Mouse (Mus musculus) forebrain, embryonic 16.5 days (tissue): ENCODE data around the gene Aldh1b1. TPM values are rescaled to one million over a fixed set of nuclear protein-coding genes. Genes with fewer than 3 reads are reported as not detected.

Source experiments
- ATAC-seq: fragments of 200-750 bp; cut with Nextera tagmentation; 2 replicates; pipeline ENCODE4 v1.8.0; 2017; ENCODE audit warnings: mild to moderate bottlenecking, moderate library complexity
- H3K27ac ChIP-seq: fragments of 300-500 bp; sonication (generic); 2 replicates; pipeline ENCODE4 v1.5.1; 2014; ENCODE audit warnings: low read length, control low read depth
- H3K27me3 ChIP-seq: fragments of 300-500 bp; sonication (generic); replicated peaks from 2 replicates; pipeline ENCODE4 v1.6.1; 2014; ENCODE audit warnings: low read length; ENCODE audit not compliant: control insufficient read depth, insufficient read depth
- H3K36me3 ChIP-seq: fragments of 300-500 bp; sonication (generic); 2 replicates; pipeline ENCODE4 v1.6.1; 2014; ENCODE audit not compliant: control insufficient read depth, insufficient read depth
- H3K4me1 ChIP-seq: fragments of 300-500 bp; sonication (generic); replicated peaks from 2 replicates; pipeline ENCODE4 v1.6.1; 2014; ENCODE audit warnings: low read length; ENCODE audit not compliant: control insufficient read depth, insufficient read depth
- H3K4me2 ChIP-seq: fragments of 300-500 bp; sonication (generic); 2 replicates; pipeline ENCODE4 v1.6.1; 2014; ENCODE audit warnings: mild to moderate bottlenecking, low read length, control low read depth
- H3K4me3 ChIP-seq: fragments of 300-500 bp; sonication (generic); replicated peaks from 2 replicates; pipeline ENCODE4 v1.5.1; 2014; ENCODE audit warnings: mild to moderate bottlenecking, low read length, control low read depth
- H3K9ac ChIP-seq: fragments of 300-500 bp; sonication (generic); replicated peaks from 2 replicates; pipeline ENCODE4 v1.6.1; 2014; ENCODE audit warnings: low read depth, low read length, control low read depth
- H3K9me3 ChIP-seq: fragments of 300-500 bp; sonication (generic); 2 replicates; pipeline ENCODE4 v1.6.1; 2016; ENCODE audit warnings: low read length; ENCODE audit not compliant: control insufficient read depth
- WGBS: fragments of 180-500 bp; shearing (Covaris S2); extraction: QIAGEN DNeasy Blood & Tissue Kit; methylation state at CpG from one replicate; pipeline ENCODE4 v1.1.7; 2014; 5-methylcytosine and 5-hydroxymethylcytosine counted together
- polyA plus RNA-seq: library from polyadenylated mRNA; unstranded; fragments of >200 nt; fragmentation: Nextera tagmentation; extraction: Ambion mirVana; gene quantifications from 2 replicates; pipeline ENCODE4 v1.2.1, GENCODE M21; 2015

Aldh1b1 gene
- polyA plus RNA-seq, 1 experiment from 2014 or later = 31.8 TPM

DNA sequence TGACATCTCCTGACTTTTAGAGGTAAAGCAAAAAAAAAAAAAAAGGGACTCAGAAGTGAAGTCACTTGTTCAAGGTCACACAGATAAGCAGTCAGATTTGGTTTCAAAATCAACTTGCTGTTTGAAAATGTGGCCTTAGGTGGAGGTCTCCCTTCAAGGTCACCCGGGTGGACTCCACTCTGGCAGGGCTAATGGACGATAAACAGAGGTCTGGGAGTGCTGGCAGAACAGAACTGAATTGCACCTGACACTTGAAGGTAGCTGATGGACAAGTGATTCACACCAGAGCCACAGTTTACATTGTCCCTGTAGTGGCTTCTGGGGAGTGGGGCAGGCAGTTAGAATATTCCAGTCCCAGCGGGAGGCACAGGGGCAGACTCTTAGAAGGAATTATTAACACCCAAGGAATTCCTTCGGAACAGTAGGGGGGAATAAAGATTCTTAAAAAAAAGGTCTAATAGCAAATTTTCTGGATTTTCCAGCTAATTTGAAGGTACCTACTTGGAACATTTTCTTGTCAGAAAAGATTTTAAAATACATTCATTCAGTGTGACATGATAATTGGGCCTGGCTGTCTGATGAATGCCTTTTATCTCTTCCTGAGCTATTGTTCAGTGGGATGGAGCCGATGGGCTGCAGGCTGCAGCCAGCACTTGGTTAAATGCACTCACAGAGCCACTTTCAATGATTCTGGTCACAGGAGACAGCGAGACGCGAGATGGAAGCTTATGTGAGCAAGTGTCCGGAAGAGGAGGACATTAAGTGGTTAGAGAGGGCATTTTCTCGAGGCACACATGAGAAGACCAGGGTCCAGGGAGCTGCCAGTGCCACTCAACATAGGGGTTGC lies 28.8 kb upstream of the Aldh1b1 start:
- ATAC-seq = no peak; the same call in 1 of the 2 replicates
- H3K27me3 ChIP-seq = no peaks in the 10 kb centered on the region
- H3K27ac ChIP-seq = peak overlapping the region; percentile 89
- H3K9ac ChIP-seq = peak overlapping the region; percentile 57
- no peak overlapping the region for H3K4me3 ChIP-seq
- H3K4me1 ChIP-seq = peaks cover 54% of the 10 kb centered on the region
- no peak overlapping the region for H3K4me2 ChIP-seq
- H3K36me3 ChIP-seq = no peaks in the 10 kb centered on the region
- H3K9me3 ChIP-seq = no peaks in the 10 kb centered on the region
- 9% methylated on average over 10 of the region's 10 CpGs for WGBS

DNA sequence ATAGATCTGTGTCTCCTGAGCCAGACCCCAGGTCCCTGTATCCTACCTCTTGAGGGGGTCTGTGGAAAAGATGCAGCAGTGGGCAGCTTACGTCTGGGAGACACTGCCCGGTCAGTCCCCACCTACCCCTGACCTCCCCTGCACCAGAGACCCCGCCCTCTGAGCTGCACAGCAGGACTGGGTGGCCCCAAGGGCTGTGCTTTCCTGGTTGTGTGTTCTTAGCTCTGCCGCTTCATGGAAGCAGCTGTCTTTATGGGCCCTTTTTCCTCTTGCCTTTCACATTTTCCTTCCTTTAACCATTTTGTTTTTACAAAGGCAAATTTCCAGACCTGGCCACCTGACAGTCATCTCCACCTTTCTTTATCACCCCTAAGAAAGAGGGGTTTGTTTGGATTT lies 28.2 kb upstream of the Aldh1b1 start:
- peak; percentile 3; the same call in 1 of the 2 replicates for ATAC-seq
- peak overlapping the region; percentile 89 for H3K27ac ChIP-seq
- H3K4me2 ChIP-seq = no peak overlapping the region
- H3K4me3 ChIP-seq = no peak overlapping the region
- 9% methylated on average over 4 of the region's 4 CpGs for WGBS
- peaks cover 48% of the 10 kb centered on the region for H3K4me1 ChIP-seq
- peak overlapping the region; percentile 57 for H3K9ac ChIP-seq
- no peaks in the 10 kb centered on the region for H3K9me3 ChIP-seq
- no peaks in the 10 kb centered on the region for H3K27me3 ChIP-seq
- H3K36me3 ChIP-seq = no peaks in the 10 kb centered on the region

DNA sequence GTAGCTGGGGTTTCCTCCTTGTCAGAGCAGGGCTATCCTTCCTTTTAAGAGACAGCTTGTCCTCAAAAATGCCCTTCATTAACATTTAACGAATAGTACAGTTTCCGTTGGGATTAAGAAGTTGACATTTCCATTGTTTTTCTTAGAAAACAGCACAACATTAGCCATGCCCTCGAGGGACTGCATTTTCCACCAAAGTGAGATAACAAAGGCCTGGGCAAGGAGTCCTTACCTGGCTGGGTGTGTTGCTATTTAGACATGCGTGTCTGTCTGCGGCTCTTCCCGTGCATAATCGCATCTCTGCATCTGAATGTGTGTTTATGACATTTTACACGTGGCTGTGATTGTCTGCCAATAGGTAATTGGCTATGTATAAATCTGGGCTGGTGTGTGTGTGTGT lies 27.6 kb upstream of the Aldh1b1 start:
- H3K9me3 ChIP-seq = no peaks in the 10 kb centered on the region
- no peak overlapping the region for H3K4me2 ChIP-seq
- H3K4me1 ChIP-seq = peaks cover 43% of the 10 kb centered on the region
- no peaks in the 10 kb centered on the region for H3K36me3 ChIP-seq
- no peak for ATAC-seq
- peak overlapping the region; percentile 23; the same call in 1 of the 2 replicates for H3K9ac ChIP-seq
- H3K4me3 ChIP-seq = no peak overlapping the region
- WGBS = 3% methylated on average over 8 of the region's 8 CpGs
- H3K27ac ChIP-seq = peak overlapping the region; percentile 89
- H3K27me3 ChIP-seq = no peaks in the 10 kb centered on the region

DNA sequence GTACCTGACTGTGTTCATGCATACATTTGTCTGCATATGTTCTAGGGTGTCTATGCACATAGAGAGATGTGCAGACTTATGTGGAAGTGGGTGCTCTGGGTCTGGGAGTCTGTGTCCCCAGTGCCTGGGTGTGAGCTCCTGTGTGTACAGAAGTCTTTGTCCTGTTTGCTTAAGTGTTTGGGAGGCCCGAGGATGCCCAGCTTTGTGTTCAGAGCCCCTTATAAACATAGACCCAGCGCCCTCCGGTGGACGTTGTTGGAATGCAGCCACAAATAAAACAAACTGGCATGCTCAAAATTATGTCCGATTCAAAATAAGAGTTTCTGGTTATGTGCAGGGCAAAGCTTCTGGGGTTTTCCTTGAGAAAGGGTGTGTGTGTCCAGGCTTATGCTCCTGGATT lies 27.2 kb upstream of the Aldh1b1 start:
- H3K9me3 ChIP-seq = no peaks in the 10 kb centered on the region
- no peak overlapping the region for H3K4me3 ChIP-seq
- 0% methylated on average over 5 of the region's 5 CpGs for WGBS
- peak; percentile 65 for ATAC-seq
- H3K27ac ChIP-seq = peak overlapping the region; percentile 89
- no peak overlapping the region for H3K4me2 ChIP-seq
- no peaks in the 10 kb centered on the region for H3K27me3 ChIP-seq
- no peaks in the 10 kb centered on the region for H3K36me3 ChIP-seq
- H3K4me1 ChIP-seq = peaks cover 42% of the 10 kb centered on the region
- H3K9ac ChIP-seq = 0 out of 2 replicates have a peak overlapping the region, but pooled peaks have one; percentile 23

DNA sequence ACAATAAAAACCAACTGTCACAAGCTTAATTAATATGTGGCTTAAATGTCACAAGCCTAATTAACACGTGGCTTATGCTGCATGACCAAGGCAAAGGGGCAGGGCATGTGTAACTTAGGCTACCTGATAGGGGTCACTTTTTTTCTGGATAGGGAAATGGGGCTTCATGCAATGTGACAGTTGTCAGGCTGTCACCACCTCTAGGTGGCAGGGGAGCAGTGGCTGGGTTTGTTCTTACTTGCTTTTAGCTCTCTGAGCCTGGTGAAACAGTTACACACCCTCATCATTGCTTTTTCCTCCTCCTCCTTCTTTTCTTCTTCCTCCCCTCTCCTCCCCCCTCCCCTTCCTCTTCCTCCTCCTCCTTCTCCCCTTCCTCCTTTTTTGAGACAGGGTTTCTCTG lies 15.2 kb upstream of the Aldh1b1 start:
- Histone ChIP-seq H3K9me3 (no peaks in the 10 kb centered on the region), H3K27me3 (no peaks in the 10 kb centered on the region), H3K36me3 (no peaks in the 10 kb centered on the region), H3K4me1 (peaks cover 8% of the 10 kb centered on the region), H3K4me2 (no peak overlapping the region), H3K27ac (no peak overlapping the region), H3K4me3 (no peak overlapping the region), H3K9ac (no peak overlapping the region)
- no peak for ATAC-seq
- 72% methylated on average over 1 of the region's 1 CpGs for WGBS

DNA sequence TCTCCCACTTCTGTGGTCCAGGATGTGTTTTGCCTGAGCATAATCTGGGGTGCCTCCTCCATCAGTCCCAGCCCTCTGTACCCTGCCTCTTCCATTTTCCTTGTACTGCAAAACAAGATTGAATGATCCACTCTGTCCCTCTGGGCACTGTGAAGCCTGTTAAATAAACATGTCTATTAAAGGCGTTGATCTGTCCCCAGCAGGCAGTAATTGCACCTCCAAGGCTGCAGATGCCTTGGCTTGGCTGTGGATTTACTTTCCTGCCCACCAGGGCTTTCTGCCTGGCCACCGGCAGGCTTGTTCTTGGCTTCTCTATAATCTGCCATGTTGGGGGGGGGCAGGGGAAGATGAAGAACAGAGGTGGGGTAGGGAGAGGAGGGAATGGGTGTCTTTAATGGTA lies 12.9 kb upstream of the Aldh1b1 start:
- no peaks in the 10 kb centered on the region for H3K27me3 ChIP-seq
- 2% methylated on average over 2 of the region's 2 CpGs for WGBS
- H3K27ac ChIP-seq = 0 out of 2 replicates have a peak overlapping the region, but pooled peaks have one; percentile 13
- H3K4me2 ChIP-seq = no peak overlapping the region
- H3K4me3 ChIP-seq = no peak overlapping the region
- H3K9me3 ChIP-seq = no peaks in the 10 kb centered on the region
- ATAC-seq = peak; percentile 51; the same call in 1 of the 2 replicates
- peaks cover 17% of the 10 kb centered on the region for H3K4me1 ChIP-seq
- H3K9ac ChIP-seq = no peak overlapping the region
- H3K36me3 ChIP-seq = no peaks in the 10 kb centered on the region

DNA sequence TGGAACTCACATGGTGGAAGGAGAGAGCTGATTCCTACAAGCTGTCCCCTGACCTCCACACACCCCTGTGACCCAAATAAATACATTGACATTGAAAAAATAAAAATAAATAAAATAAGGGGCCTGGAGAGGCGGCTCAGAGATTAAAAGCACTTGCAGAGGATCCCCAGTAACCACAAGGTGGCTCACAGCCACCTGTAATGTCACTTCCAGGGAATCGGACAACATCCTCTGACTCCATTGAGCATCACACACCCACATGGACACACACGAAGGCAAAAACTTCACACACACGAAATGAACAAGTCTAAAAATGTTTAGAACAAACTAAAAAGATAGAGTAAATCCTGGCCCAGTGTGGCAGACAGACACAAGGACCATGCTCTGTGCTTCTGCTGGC lies 12.1 kb upstream of the Aldh1b1 start:
- Histone ChIP-seq H3K4me3 (no peak overlapping the region), H3K9me3 (no peaks in the 10 kb centered on the region), H3K27ac (no peak overlapping the region), H3K4me2 (no peak overlapping the region), H3K36me3 (no peaks in the 10 kb centered on the region), H3K4me1 (peaks cover 17% of the 10 kb centered on the region), H3K27me3 (no peaks in the 10 kb centered on the region), H3K9ac (no peak overlapping the region)
- 59% methylated on average over 4 of the region's 4 CpGs for WGBS
- ATAC-seq = no peak

DNA sequence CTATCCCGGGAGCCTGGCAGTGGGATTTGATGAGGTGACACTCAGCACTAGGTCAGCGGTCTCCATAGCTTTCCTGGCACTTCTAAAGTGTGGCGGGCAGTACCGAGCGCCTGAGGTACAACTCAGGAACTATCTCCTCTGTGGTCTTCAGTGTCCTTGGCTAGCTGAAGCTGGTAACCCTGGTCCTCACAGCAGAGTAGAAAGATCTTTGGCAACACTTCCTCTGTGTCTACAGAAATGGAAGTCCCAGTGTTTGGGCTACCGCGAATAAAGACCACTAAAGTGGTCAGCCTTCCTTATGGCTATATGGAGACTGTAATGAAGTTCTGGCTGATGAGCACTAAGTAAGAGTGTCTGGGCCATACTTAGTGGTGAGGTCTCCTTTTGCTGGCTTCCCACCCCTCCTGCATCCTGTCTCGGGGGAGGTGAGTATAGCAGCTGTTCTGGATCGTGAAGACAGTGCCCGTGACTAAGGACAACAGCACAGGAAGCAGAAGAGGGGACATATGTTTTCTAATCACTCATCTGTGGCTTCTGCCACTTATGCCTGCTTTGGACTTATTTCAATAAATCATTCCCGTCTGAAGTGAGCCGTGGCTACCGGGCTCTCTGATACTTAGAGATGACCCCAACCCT lies 10.3 kb upstream of the Aldh1b1 start:
- H3K27ac ChIP-seq = no peak overlapping the region

DNA sequence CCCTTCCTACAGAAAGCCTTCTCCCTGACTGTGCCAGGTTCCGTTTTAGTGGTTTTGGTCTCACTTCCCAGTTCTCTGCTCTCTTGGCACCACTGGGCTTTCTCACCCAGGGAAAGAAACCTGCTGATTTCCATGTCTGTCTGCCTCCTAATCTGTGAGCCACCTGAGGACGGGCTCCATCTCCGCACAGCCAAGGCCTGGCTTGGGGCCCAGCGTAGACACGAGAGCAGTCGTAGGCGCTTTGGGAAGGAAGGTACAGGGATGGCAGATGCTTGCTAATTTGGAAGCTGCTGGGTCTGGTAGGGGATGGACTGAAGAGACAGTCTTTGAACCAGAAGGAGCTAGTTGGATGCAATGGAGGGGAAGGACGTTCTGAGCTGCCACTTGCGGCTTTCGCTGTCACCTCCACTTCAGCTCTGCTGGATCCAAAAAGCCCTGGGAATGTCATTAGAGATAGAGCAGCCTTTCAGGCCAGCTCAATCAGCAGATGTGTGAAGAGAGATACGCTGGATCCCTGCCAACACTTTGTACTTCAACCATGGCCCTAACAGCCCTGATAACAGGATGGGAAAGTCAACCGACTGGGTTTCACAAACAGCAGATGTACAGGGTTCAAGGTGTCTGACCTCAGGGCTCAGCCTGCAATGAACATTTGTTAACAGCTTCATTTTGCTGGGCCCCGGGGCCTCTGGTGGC lies 9.4 kb upstream of the Aldh1b1 start:
- 43% methylated on average over 13 of the region's 13 CpGs for WGBS
- Histone ChIP-seq H3K4me3 (no peak overlapping the region), H3K4me1 (peaks cover 17% of the 10 kb centered on the region), H3K27ac (peak overlapping the region; percentile 12; the same call in 1 of the 2 replicates), H3K27me3 (no peaks in the 10 kb centered on the region), H3K9ac (no peak overlapping the region), H3K9me3 (no peaks in the 10 kb centered on the region), H3K4me2 (no peak overlapping the region), H3K36me3 (no peaks in the 10 kb centered on the region)
- peak; percentile 57 for ATAC-seq

More for the DNA sequence above, 10.3 kb upstream of the Aldh1b1 start:
- 82% methylated on average over 13 of the region's 13 CpGs for WGBS
- Histone ChIP-seq H3K9me3 (no peaks in the 10 kb centered on the region), H3K27me3 (no peaks in the 10 kb centered on the region), H3K36me3 (no peaks in the 10 kb centered on the region), H3K4me2 (no peak overlapping the region), H3K9ac (no peak overlapping the region), H3K4me1 (peaks cover 17% of the 10 kb centered on the region), H3K4me3 (no peak overlapping the region)
- no peak for ATAC-seq
